Mouse (Mus musculus): Measurements from ENCODE around the gene 2900026A02Rik. TPM values are rescaled to one million over a fixed set of nuclear protein-coding genes. Genes with fewer than 3 reads are reported as not detected.

The 2900026A02Rik gene
- polyA plus RNA-seq, 1 experiment from 2014 or later, result 4.4 TPM

DNA sequence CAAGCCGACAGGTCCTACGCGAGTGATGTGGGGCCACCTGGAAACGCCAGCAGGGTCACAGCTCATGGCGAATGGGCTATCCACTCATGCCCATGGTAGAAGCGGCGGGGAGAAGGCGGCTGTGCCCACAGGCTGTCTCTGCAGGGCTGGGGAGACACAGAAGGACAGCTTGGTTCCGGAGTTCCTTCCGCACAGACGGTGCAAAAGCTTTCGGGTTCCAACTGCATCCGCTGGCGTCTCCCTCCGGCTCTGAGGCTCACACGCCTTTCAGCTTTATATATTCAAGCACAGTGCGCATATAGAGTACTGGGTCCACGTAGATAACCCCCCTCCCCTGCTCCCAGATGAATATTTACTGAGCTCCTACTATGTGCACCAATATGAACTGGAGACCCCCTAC lies 27.3 kb downstream of the 2900026A02Rik start:
- H3K27me3 ChIP-seq, result no peaks in the 10 kb centered on the region
- H3K4me2 ChIP-seq (replicated peaks), result no peak overlapping the region
- no peak for ATAC-seq (replicated peaks)
- H3K4me1 ChIP-seq, result peaks cover 18% of the 10 kb centered on the region
- WGBS, result 88% methylated on average over 18 of the region's 18 CpGs
- H3K9me3 ChIP-seq, result no peaks in the 10 kb centered on the region
- no peak overlapping the region for H3K4me3 ChIP-seq
- H3K27ac ChIP-seq (replicated peaks), result peak overlapping the region; percentile 42
- no peak overlapping the region for H3K9ac ChIP-seq (replicated peaks)
- no peaks in the 10 kb centered on the region for H3K36me3 ChIP-seq

GRCm38 (mm10) chr5:113191901-113192300 lies 29.1 kb downstream of the 2900026A02Rik start:
- H3K27ac ChIP-seq (replicated peaks), result no peak overlapping the region
- no peak overlapping the region for H3K4me3 ChIP-seq
- H3K9ac ChIP-seq (replicated peaks), result no peak overlapping the region
- no peaks in the 10 kb centered on the region for H3K36me3 ChIP-seq
- H3K4me1 ChIP-seq, result peaks cover 13% of the 10 kb centered on the region
- no peak overlapping the region for H3K4me2 ChIP-seq (replicated peaks)
- H3K27me3 ChIP-seq, result no peaks in the 10 kb centered on the region
- ATAC-seq (replicated peaks), result no peak
- 70% methylated on average over 14 of the region's 14 CpGs for WGBS
- no peaks in the 10 kb centered on the region for H3K9me3 ChIP-seq

DNA sequence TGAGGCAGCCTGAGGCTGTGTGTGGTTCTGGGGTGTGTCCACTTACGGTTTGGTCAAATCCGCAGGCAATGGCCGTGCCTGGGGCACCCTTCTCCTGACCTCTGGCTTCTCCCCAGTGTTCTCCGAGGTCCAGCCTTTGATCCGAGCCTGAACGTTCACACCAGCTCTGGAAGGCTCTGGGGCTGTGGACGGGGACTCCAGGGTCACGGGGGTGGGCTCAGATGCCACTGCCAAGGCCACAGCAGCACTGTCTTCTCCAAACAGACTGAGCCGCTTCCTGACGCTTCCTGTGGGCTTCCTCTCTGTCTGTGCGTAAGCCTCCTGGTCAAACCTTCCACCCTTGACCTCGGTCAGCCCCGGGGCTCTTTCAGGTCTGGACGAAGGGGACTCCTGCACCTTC lies 30.5 kb downstream of the 2900026A02Rik start:
- Histone ChIP-seq H3K4me3 (no peak overlapping the region), H3K36me3 (no peaks in the 10 kb centered on the region), H3K4me2 (replicated peaks) (no peak overlapping the region), H3K4me1 (peaks cover 7% of the 10 kb centered on the region; the same call in 1 of the 2 replicates), H3K27ac (replicated peaks) (no peak overlapping the region), H3K9ac (replicated peaks) (no peak overlapping the region), H3K9me3 (no peaks in the 10 kb centered on the region), H3K27me3 (no peaks in the 10 kb centered on the region)
- no peak for ATAC-seq (replicated peaks)
- WGBS, result 85% methylated on average over 14 of the region's 14 CpGs

DNA sequence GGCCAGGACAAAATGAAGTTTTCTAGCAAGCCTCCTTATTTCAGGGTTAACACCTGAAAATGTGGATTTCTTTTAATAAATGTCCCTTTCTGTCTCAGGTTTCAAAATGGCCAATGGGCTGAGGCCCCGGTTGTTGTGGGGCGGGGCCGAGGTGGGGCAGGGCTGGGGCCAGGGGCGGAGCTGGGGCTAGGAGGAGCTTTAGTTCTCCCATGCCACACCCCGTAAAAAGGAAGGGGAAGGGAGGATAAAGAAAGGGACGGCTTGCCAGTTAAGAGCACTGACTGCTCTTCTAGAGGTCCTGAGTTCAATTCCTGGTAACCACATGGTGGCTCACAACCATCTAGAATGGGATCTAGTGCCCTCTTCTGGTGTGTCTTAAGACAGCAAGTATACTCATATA lies 39.6 kb downstream of the 2900026A02Rik start:
- Histone ChIP-seq H3K27ac (replicated peaks) (no peak overlapping the region), H3K4me3 (no peak overlapping the region), H3K36me3 (no peaks in the 10 kb centered on the region), H3K9ac (replicated peaks) (no peak overlapping the region), H3K4me2 (replicated peaks) (no peak overlapping the region), H3K4me1 (peaks cover 10% of the 10 kb centered on the region), H3K27me3 (no peaks in the 10 kb centered on the region), H3K9me3 (no peaks in the 10 kb centered on the region)
- 50% methylated on average over 6 of the region's 6 CpGs for WGBS
- no peak for ATAC-seq (replicated peaks)

DNA sequence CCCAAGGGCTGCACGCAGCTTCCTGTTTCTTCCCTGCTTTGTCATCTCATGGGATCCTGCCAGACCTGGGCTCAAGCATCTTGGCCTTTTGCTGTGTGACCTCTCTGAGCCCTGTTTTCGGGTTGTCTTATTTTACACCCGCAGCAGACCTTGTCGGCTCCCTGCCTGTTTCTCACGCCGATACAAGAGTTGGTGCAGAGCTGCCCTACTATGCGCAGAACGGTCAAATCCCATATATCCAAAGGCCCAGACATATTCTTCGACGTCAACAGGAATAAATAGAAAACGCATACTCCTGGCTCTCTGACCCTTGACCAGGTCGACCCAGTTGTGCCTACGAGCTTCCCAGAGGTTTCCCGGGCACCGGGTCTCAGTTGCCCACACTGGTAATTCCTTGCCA lies 40.3 kb downstream of the 2900026A02Rik start:
- H3K27ac ChIP-seq (replicated peaks), result peak overlapping the region; percentile 55; the same call in 1 of the 2 replicates
- WGBS, result 85% methylated on average over 15 of the region's 15 CpGs

GRCm38 (mm10) chr5:113179843-113180682 lies 41.0 kb downstream of the 2900026A02Rik start:
- H3K9ac ChIP-seq (replicated peaks), result peak overlapping the region; percentile 11; the same call in 1 of the 2 replicates
- no peaks in the 10 kb centered on the region for H3K36me3 ChIP-seq
- peak overlapping the region; percentile 23 for H3K4me3 ChIP-seq
- 4% methylated on average over 28 of the region's 30 CpGs for WGBS
- H3K4me2 ChIP-seq (replicated peaks), result peak overlapping the region; percentile 44
- no peaks in the 10 kb centered on the region for H3K27me3 ChIP-seq
- no peaks in the 10 kb centered on the region for H3K9me3 ChIP-seq
- peak; percentile 75 for ATAC-seq (replicated peaks)
- H3K27ac ChIP-seq (replicated peaks), result peak overlapping the region; percentile 55
- H3K4me1 ChIP-seq, result peaks cover 10% of the 10 kb centered on the region

More for the DNA sequence above, 40.3 kb downstream of the 2900026A02Rik start:
- Histone ChIP-seq H3K36me3 (no peaks in the 10 kb centered on the region), H3K9ac (replicated peaks) (no peak overlapping the region), H3K9me3 (no peaks in the 10 kb centered on the region), H3K4me1 (peaks cover 10% of the 10 kb centered on the region), H3K4me2 (replicated peaks) (peak overlapping the region; percentile 44), H3K4me3 (no peak overlapping the region), H3K27me3 (no peaks in the 10 kb centered on the region)
- ATAC-seq (replicated peaks), result no peak

- Histone ChIP-seq H3K27me3 (no peaks in the 10 kb centered on the region), H3K36me3 (no peaks in the 10 kb centered on the region), H3K4me2 (replicated peaks) (peak overlapping the region; percentile 44), H3K9ac (replicated peaks) (peak overlapping the region; percentile 11; the same call in 1 of the 2 replicates), H3K4me1 (peaks cover 10% of the 10 kb centered on the region), H3K4me3 (peak overlapping the region; percentile 23), H3K27ac (replicated peaks) (no peak overlapping the region), H3K9me3 (no peaks in the 10 kb centered on the region)
- 11% methylated on average over 8 of the region's 9 CpGs for WGBS
- ATAC-seq (replicated peaks), result peak; percentile 5; the same call in 1 of the 2 replicates
These were observed 41.6 kb downstream of the 2900026A02Rik start for GRCm38 (mm10) chr5:113179451-113179842.

- Histone ChIP-seq H3K4me1 (peaks cover 10% of the 10 kb centered on the region), H3K4me3 (no peak overlapping the region), H3K27ac (replicated peaks) (no peak overlapping the region), H3K27me3 (no peaks in the 10 kb centered on the region), H3K9ac (replicated peaks) (no peak overlapping the region), H3K4me2 (replicated peaks) (no peak overlapping the region), H3K36me3 (no peaks in the 10 kb centered on the region), H3K9me3 (no peaks in the 10 kb centered on the region)
- WGBS, result 92% methylated on average over 10 of the region's 10 CpGs
- no peak for ATAC-seq (replicated peaks)
These were observed 45.1 kb downstream of the 2900026A02Rik start for GRCm38 (mm10) chr5:113175976-113176375.

DNA sequence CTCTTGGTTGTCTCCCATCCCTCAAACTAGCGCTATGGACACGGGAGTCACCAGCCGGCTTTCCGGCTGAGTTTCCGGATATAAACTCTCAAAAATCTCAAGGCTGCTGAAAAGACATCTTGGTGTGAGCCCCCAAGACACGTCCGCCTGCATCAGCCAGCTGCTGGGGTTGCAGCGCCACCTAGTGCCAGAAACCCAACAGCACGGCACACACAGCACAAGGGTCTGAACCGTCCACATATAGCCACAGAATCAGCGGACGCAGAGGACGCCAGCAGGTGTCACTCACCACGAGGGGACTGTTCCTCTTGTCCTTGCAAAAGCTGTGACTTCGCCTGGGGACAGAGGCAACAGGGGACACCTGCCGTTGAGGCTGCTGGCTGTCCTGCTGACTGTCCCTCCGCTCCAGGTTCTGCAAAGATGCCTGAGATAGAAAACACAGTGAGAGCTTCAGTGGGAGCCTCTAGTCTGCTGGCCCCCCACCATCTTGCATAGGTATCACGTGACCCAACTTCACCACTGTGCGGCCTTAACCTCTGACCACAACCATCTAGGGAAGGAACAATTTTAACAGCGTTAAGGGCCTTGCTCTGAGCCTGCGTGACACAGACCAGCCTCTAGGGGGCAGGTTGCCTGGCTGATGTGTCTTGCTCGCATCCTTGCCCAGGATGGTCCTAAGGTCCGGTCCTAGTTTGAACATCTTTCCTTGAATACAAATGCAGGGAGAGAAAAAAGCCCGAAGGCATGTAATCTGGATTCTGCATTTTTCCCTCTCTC lies 45.9 kb downstream of the 2900026A02Rik start:
- no peak overlapping the region for H3K4me3 ChIP-seq
- 54% methylated on average over 24 of the region's 24 CpGs for WGBS
- ATAC-seq (replicated peaks), result no peak

DNA sequence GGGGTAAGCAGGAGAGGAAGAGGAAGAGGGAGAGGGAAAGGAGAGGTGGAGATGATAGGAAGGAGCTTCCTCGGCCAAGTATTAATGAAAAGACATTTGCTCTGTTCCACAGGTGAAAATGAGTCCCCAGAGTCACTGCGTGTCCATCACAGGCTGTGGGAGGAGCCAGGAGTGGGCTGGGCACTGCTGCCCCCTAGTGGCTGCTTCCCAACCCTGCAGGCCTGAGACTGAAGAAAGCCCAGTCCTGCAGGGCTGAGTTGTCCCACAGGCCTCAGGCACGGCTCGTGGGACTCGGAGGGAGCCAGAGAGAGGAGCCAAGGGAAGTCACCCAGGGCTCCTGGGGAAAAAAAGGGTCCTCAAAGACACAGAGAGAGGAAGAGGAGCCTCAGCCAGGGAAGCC lies 47.7 kb downstream of the 2900026A02Rik start:
- no peaks in the 10 kb centered on the region for H3K4me1 ChIP-seq
- H3K4me2 ChIP-seq (replicated peaks), result no peak overlapping the region
- H3K27ac ChIP-seq (replicated peaks), result no peak overlapping the region
- H3K9ac ChIP-seq (replicated peaks), result no peak overlapping the region
- H3K27me3 ChIP-seq, result no peaks in the 10 kb centered on the region
- ATAC-seq (replicated peaks), result no peak
- no peaks in the 10 kb centered on the region for H3K36me3 ChIP-seq
- no peak overlapping the region for H3K4me3 ChIP-seq
- H3K9me3 ChIP-seq, result no peaks in the 10 kb centered on the region
- 27% methylated on average over 5 of the region's 5 CpGs for WGBS

More for the DNA sequence above, 45.9 kb downstream of the 2900026A02Rik start:
- Histone ChIP-seq H3K9me3 (no peaks in the 10 kb centered on the region), H3K27ac (replicated peaks) (no peak overlapping the region), H3K4me1 (peaks cover 6% of the 10 kb centered on the region), H3K36me3 (no peaks in the 10 kb centered on the region), H3K4me2 (replicated peaks) (no peak overlapping the region), H3K9ac (replicated peaks) (no peak overlapping the region), H3K27me3 (no peaks in the 10 kb centered on the region)

DNA sequence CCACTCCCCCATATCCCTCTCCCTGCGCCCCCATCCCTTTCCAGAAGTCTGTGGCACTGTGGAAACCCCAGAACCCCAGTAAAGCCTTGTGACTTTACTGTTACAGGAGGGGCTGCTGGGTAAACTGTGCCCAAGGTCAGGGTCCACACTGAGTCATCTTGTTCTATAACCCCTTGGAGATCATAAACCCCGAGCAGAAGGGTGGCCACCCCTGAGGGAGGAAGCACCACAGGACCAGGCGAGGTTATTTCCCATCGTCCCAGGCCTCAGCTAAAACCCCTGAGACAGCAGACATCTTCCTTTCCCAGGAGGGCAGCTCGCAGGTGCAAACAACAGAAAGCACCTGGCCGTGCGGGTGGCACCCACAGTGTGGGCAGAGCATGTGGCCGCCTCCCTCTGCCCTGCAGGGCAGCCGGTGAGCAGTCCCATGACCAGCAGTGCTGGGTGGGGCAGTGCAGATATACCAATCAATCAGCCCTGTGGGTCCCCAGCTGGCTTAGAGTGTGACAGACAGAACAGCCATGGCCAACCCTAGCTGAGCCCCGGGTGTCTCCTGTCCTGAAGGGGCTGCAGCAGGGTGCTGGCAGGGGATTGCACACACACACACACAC lies 49.0 kb downstream of the 2900026A02Rik start:
- no peak overlapping the region for H3K4me2 ChIP-seq (replicated peaks)
- no peak overlapping the region for H3K27ac ChIP-seq (replicated peaks)
- no peaks in the 10 kb centered on the region for H3K9me3 ChIP-seq
- H3K36me3 ChIP-seq, result no peaks in the 10 kb centered on the region
- no peaks in the 10 kb centered on the region for H3K27me3 ChIP-seq
- WGBS, result 88% methylated on average over 10 of the region's 10 CpGs
- no peak overlapping the region for H3K9ac ChIP-seq (replicated peaks)
- no peak overlapping the region for H3K4me3 ChIP-seq
- ATAC-seq (replicated peaks), result no peak
- no peaks in the 10 kb centered on the region for H3K4me1 ChIP-seq

Data from forebrain, embryonic 15.5 days (tissue).